In genomic region chr1:72323248-72323647, GRCm38 (mm10) we compare ENCODE assay signal across 15 mouse cellular contexts. TPM values are rescaled to one million over a fixed set of nuclear protein-coding genes. Genes with fewer than 3 reads are reported as not detected.
DNase-seq lines count a peak whose midpoint lies in the region.
"Had no signal": no experiment of that assay in that cellular context is flagged by ENCODE, and none has a peak within 500 bp of the region (broad histone marks: within the 10 kb centered on the region; RNA-seq: fewer than 3 reads in every experiment).

No protein-coding gene starts in this region.

- DNase-seq in heart, adult 11 months = peak; percentile 2
- DNase-seq in heart, adult 18-20 months = no peak
- peak; percentile 47 for DNase-seq in kidney, adult 9 months
- DNase-seq in kidney, adult 18-20 months = no peak
- DNase-seq in T-cell, adult 2 months (ENCODE audit: low spot score) = no peak
- DNase-seq: adrenal gland, adult 8-10 months; adrenal gland, postnatal 14 days; adrenal gland, postnatal 36 days; B cell, adult 2 months; cerebellum, adult 11-12 months; cerebellum, adult 2 months; cerebellum, adult 9-10 months; cerebellum, postnatal 10 days; cerebellum, postnatal 25 days; forebrain, postnatal 0 days had no signal

RNA-seq across cellular contexts. Expression of gene Xrcc5, which starts 16.0 kb away (rescaled TPM):
- total RNA-seq in heart, adult 18-20 months (2021) = 10 to 100 TPM; 16.4 to 19.7 TPM

RNA-seq across cellular contexts. Expression of gene Tmem169, which starts 39.1 kb away (rescaled TPM):
- total RNA-seq in heart, adult 18-20 months (2021) = not detected

RNA-seq across cellular contexts. Expression of gene Pecr, which starts 39.1 kb away (rescaled TPM):
- 10 to 100 TPM; 13.4 to 13.6 TPM for total RNA-seq in heart, adult 18-20 months (2021)

Comparison
In these comparisons a context has a peak if more than half of its experiments do, and no peak if none do; other contexts are left out.
1. DNase-seq: peak in heart, adult 11 months (single experiment) and kidney, adult 9 months (single experiment); none in heart, adult 18-20 months (0 of 2), kidney, adult 18-20 months (single experiment) and T-cell, adult 2 months (single experiment).